Mouse (Mus musculus): Measurements from ENCODE around the gene Gm8374.
"Not testable (repeated sequence)": the region's sequence is repeated elsewhere in the genome, so short reads cannot be mapped to it uniquely, and the experiment has no call there.

Gm8374 gene

DNA sequence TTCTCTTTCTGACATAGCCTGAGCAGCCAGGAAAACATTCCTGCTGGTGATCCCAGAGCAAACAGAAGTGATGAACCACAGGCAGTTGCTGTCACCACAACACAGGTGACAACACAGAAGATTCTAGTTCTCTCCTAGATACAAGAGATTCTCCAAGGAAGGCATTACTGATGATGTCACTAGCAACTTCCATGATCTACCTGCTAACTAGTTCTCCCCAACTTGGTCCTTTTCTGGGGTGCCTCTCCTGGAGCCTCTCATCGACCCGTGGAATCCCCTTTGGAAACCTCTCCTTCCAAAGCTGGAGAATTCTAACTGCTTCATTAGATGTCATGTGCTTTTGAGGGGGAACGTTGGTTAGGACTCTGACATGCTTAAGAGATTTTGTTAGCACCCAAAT is at the start of gene Gm8374:
TSS of gene Gm8374 (minus strand) at position 101 of the 400 bp plus-strand sequence.
- in situ Hi-C loops (cut with MboI, MseI) = not testable (repeated sequence)

DNA sequence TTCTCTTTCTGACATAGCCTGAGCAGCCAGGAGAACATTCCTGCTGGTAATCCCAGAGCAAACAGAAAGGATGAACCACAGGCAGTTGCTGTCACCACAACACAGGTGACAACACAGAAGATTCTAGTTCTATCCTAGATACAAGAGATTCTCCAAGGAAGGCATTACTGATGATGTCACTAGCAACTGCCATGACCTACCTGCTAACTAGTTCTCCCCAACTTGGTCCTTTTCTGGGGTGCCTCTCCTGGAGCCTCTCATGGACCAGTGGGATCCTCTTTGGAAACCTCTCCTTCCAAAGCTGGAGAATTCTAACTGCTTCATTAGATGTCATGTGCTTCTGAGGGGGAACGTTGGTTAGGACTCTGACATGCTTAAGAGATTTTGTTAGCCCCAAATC is 32.6 kb downstream of the Gm8374 start, which contains the start of gene Gm5797:
TSS of gene Gm5797 (minus strand) at position 101 of the 400 bp plus-strand sequence.
- in situ Hi-C loops (cut with MboI, MseI) = loop anchor here (10.0 kb wide), 1 partner anchor 427 kb away; no protein-coding TSS in a partner anchor

DNA sequence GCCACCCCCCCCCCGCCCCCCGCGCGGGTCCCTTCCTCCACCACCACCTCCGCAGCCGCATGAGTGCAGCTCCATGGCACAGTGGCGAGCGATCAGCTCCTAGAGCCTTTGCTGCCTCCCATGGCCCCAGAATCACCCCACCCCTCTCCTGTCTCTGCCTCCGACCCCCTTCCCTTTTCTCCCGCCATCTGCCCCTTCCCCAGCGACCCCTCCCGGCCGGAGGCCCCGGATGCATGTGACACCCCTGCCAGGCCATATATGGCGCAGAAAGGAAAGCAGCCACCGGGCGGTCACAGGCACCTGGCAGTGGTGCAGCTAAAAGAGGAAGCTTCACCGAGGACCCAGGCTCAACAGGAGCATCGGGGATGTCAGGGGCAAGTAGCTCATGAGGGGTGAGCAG is 49.8 kb downstream of the Gm8374 start:
- in situ Hi-C loops (cut with MboI, MseI) = not testable (repeated sequence)

DNA sequence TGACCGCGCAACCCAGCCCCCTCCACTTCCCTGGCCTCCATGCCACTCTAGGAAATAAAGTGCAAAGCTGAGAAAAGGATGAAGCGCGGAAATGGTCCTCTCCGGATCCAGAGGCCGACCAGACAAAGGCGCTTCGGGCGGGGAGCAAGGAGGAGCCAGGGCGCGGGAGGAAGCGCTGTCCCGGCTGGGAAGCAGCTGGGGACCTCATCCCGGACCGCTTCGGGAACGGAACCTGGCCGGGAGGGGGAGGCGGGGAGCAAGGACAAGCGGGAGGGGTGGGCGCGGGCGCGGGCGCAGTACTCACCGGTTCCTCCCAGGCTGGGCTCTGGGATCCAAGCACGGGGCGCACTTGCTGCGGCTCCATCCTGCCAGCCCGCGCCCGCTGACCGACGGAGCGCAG is 50.3 kb downstream of the Gm8374 start, which contains the start of gene Gm3739:
TSS of gene Gm3739 (minus strand) at position 389 of the 400 bp plus-strand sequence.
- in situ Hi-C loops (cut with MboI, MseI) = not testable (repeated sequence)

Measured in regulatory T cell (primary cell).